In the genomic region with DNA sequence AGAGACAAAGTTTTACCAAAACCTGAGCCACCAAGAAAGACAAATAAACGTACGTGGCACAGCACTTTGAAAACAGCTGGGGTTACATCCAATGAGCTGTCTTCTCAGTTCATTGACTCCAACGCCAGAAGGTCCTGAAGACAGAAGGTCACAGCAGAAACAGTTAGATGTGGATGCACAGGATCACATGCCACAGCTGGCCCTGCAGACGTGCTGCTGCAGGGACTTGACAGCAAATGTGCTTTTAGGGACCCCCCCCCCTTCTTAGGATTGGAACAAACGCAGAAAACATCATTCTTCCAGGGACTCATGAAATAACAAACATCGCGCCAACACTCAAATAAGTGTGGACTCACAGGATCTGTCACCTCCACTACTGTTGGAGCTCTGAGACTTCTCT, we compare ENCODE assay signal across 43 mouse cellular contexts. TPM values are rescaled to one million over a fixed set of nuclear protein-coding genes. Genes with fewer than 3 reads are reported as not detected.
"Had no signal": no experiment of that assay in that cellular context is flagged by ENCODE, and none has a peak within 500 bp of the region (broad histone marks: within the 10 kb centered on the region; RNA-seq: fewer than 3 reads in every experiment).

No protein-coding gene starts in this region.

- H3K9ac ChIP-seq: heart, embryonic 12.5 days; heart, embryonic 13.5 days; heart, embryonic 15.5 days; hindbrain, embryonic 12.5 days; hindbrain, embryonic 13.5 days; hindbrain, embryonic 14.5 days; hindbrain, embryonic 15.5 days; intestine, embryonic 15.5 days; kidney, embryonic 15.5 days had no signal

- DNase-seq: heart, adult 2 months; heart, postnatal 10 days; heart, postnatal 14 days; heart, postnatal 36 days; heart, postnatal 4 days; kidney, adult 11 months; kidney, adult 18-20 months; kidney, adult 2 months; kidney, adult 8-10 months; kidney, adult 9 months; kidney, postnatal 10 days; kidney, postnatal 14 days; kidney, postnatal 25 days; kidney, postnatal 36 days; kidney, postnatal 4 days; layer of hippocampus, adult 9-11 months; layer of hippocampus, postnatal 36 days had no signal

- H3K27me3 ChIP-seq: heart, embryonic 12.5 days; heart, embryonic 13.5 days; hindbrain, embryonic 12.5 days; hindbrain, embryonic 13.5 days; hindbrain, embryonic 15.5 days; intestine, embryonic 15.5 days; kidney, embryonic 15.5 days had no signal

- H3K4me1 ChIP-seq: heart, embryonic 10.5 days; hindbrain, embryonic 10.5 days; hindbrain, embryonic 12.5 days; hindbrain, embryonic 13.5 days; hindbrain, embryonic 15.5 days; intestine, embryonic 15.5 days; kidney, embryonic 15.5 days had no signal

- ATAC-seq: hindbrain, embryonic 16.5 days; hindbrain, postnatal 0 days; inflammation-experienced regulatory T-cells, adult 6 months; intestine, embryonic 15.5 days; intestine, embryonic 16.5 days; intestine, postnatal 0 days had no signal

- H3K4me2 ChIP-seq: heart, embryonic 12.5 days; heart, embryonic 13.5 days; heart, embryonic 15.5 days; hindbrain, embryonic 12.5 days; hindbrain, embryonic 13.5 days; hindbrain, embryonic 14.5 days; hindbrain, embryonic 15.5 days; intestine, embryonic 15.5 days; kidney, embryonic 15.5 days had no signal

- H3K36me3 ChIP-seq: heart, embryonic 10.5 days; heart, embryonic 12.5 days; heart, embryonic 13.5 days; heart, embryonic 15.5 days; hindbrain, embryonic 10.5 days; hindbrain, embryonic 12.5 days; hindbrain, embryonic 13.5 days; hindbrain, embryonic 15.5 days; intestine, embryonic 15.5 days; kidney, embryonic 15.5 days had no signal

- H3K4me3 ChIP-seq: heart, adult 2 months; heart, embryonic 10.5 days; heart, embryonic 12.5 days; heart, embryonic 13.5 days; heart, embryonic 15.5 days; hindbrain, embryonic 10.5 days; hindbrain, embryonic 12.5 days; hindbrain, embryonic 13.5 days; hindbrain, embryonic 15.5 days; intestine, embryonic 15.5 days; kidney, embryonic 15.5 days; layer of hippocampus, adult 2 months had no signal

- H3K27ac ChIP-seq: heart, adult 2 months; heart, embryonic 10.5 days; heart, embryonic 13.5 days; heart, embryonic 15.5 days; hindbrain, embryonic 10.5 days; hindbrain, embryonic 12.5 days; hindbrain, embryonic 13.5 days; hindbrain, embryonic 14.5 days; hindbrain, embryonic 15.5 days; hindbrain, postnatal 0 days; intestine, embryonic 15.5 days; kidney, embryonic 15.5 days; kidney, postnatal 0 days; layer of hippocampus, adult 2 months had no signal

- H3K9me3 ChIP-seq: heart, embryonic 10.5 days; heart, embryonic 12.5 days; heart, embryonic 13.5 days; heart, embryonic 15.5 days; hindbrain, embryonic 10.5 days; hindbrain, embryonic 12.5 days; hindbrain, embryonic 13.5 days; hindbrain, embryonic 15.5 days; intestine, embryonic 15.5 days; kidney, embryonic 15.5 days had no signal

RNA-seq across cellular contexts. Expression of gene C2cd6, which starts 34.2 kb away (rescaled TPM):
- polyA plus RNA-seq: heart, adult 2 months; heart, embryonic 10.5 days; heart, embryonic 12.5 days; heart, embryonic 13.5 days; heart, embryonic 14.5 days; heart, embryonic 15.5 days; heart, embryonic 16.5 days; heart, postnatal 0 days; hindbrain, embryonic 10.5 days; hindbrain, embryonic 11.5 days; hindbrain, embryonic 12.5 days; hindbrain, embryonic 13.5 days; hindbrain, embryonic 15.5 days; hindbrain, embryonic 16.5 days; hindbrain, postnatal 0 days; inflammation-experienced regulatory T-cells, adult 6 months; intestine, embryonic 14.5 days; intestine, embryonic 15.5 days; intestine, embryonic 16.5 days; intestine, postnatal 0 days; kidney, embryonic 14.5 days; kidney, embryonic 15.5 days; kidney, embryonic 16.5 days; kidney, postnatal 0 days; large intestine, adult 2 months had no signal

RNA-seq across cellular contexts. Expression of gene Mpp4, which starts 34.3 kb away (rescaled TPM):
- polyA plus RNA-seq: heart, postnatal 0 days had no signal
